Mouse (Mus musculus): Measurements from ENCODE around the gene Fnip1. TPM values are rescaled to one million over a fixed set of nuclear protein-coding genes. Genes with fewer than 3 reads are reported as not detected.
A peak's percentile ranks its signal among the peaks of the same experiment; 100 is the strongest.

Gene Fnip1
- total RNA-seq, 4 experiments from 2014 or later, result 37.6 to 42.0 (median 39.5) TPM

- DNase-seq (ENCODE audit: low spot score in 2 of 2), result no peak
These were observed 18.9 kb downstream of the Fnip1 start for GRCm38 (mm10) chr11:54456875-54457274.

GRCm38 (mm10) chr11:54458168-54458567 lies 20.2 kb downstream of the Fnip1 start:
- no peak for DNase-seq (ENCODE audit: low spot score in 2 of 2)

- no peak for DNase-seq (ENCODE audit: low spot score in 2 of 2)
These were observed 26.7 kb downstream of the Fnip1 start for GRCm38 (mm10) chr11:54464557-54465244.

- DNase-seq (ENCODE audit: low spot score in 2 of 2), result no peak
These were observed 34.2 kb downstream of the Fnip1 start for GRCm38 (mm10) chr11:54472231-54472630.

- no peak for DNase-seq (ENCODE audit: low spot score in 2 of 2)
These were observed 40.4 kb downstream of the Fnip1 start for GRCm38 (mm10) chr11:54478414-54478813.

- DNase-seq (ENCODE audit: low spot score in 2 of 2), result no peak
These were observed 48.0 kb downstream of the Fnip1 start for GRCm38 (mm10) chr11:54486041-54486440.

GRCm38 (mm10) chr11:54491946-54492558 lies 54.1 kb downstream of the Fnip1 start:
- DNase-seq (ENCODE audit: low spot score in 2 of 2), result no peak

GRCm38 (mm10) chr11:54492559-54492958 lies 54.6 kb downstream of the Fnip1 start:
- DNase-seq (ENCODE audit: low spot score in 2 of 2), result no peak

GRCm38 (mm10) chr11:54499838-54500237 lies 61.8 kb downstream of the Fnip1 start:
- DNase-seq (ENCODE audit: low spot score in 2 of 2), result no peak

GRCm38 (mm10) chr11:54502546-54503245 lies 64.7 kb downstream of the Fnip1 start:
- no peak for DNase-seq (ENCODE audit: low spot score in 2 of 2)

- no peak for DNase-seq (ENCODE audit: low spot score in 2 of 2)
These were observed 75.6 kb downstream of the Fnip1 start for GRCm38 (mm10) chr11:54513584-54513983.

GRCm38 (mm10) chr11:54521927-54522528 lies 84.0 kb downstream of the Fnip1 start:
- peak in 1 of 2 experiments; percentile 21 for DNase-seq (ENCODE audit: low spot score in 2 of 2)

GRCm38 (mm10) chr11:54522529-54523430 lies 84.8 kb downstream of the Fnip1 start, which contains the start of gene Rapgef6:
Gene Rapgef6 (plus strand): TSS chr11:54522847.
- DNase-seq (ENCODE audit: low spot score in 2 of 2), result peak; percentile 91 to 97

GRCm38 (mm10) chr11:54523431-54524001 lies 85.5 kb downstream of the Fnip1 start:
- DNase-seq (ENCODE audit: low spot score in 2 of 2), result no peak

GRCm38 (mm10) chr11:54528002-54528401 lies 90.0 kb downstream of the Fnip1 start:
- DNase-seq (ENCODE audit: low spot score in 2 of 2), result no peak

- no peak for DNase-seq (ENCODE audit: low spot score in 2 of 2)
These were observed 92.4 kb downstream of the Fnip1 start for GRCm38 (mm10) chr11:54530391-54530790.

GRCm38 (mm10) chr11:54530916-54531315 lies 92.9 kb downstream of the Fnip1 start:
- DNase-seq (ENCODE audit: low spot score in 2 of 2), result no peak

GRCm38 (mm10) chr11:54533834-54534233 lies 95.8 kb downstream of the Fnip1 start:
- no peak for DNase-seq (ENCODE audit: low spot score in 2 of 2)

GRCm38 (mm10) chr11:54534871-54535270 lies 96.9 kb downstream of the Fnip1 start:
- DNase-seq (ENCODE audit: low spot score in 2 of 2), result peak in 1 of 2 experiments; percentile 77

GRCm38 (mm10) chr11:54539031-54539430 lies 101.0 kb downstream of the Fnip1 start:
- DNase-seq (ENCODE audit: low spot score in 2 of 2), result no peak

Data from left cerebral cortex, adult 8-10 months (tissue).